Mouse (Mus musculus) olfactory bulb, adult 2 months (tissue): ENCODE data around the gene Exo5.

ENCODE experiments used
- CTCF ChIP-seq: fragments of 200-500 bp; IDR thresholded peaks from 2 replicates; pipeline ENCODE4 v1.5.1; 2012; ENCODE audit warnings: low read depth, mild to moderate bottlenecking, low read length, moderate library complexity; ENCODE audit not compliant: insufficient read depth
- POLR2A ChIP-seq: fragments of 200-500 bp; IDR thresholded peaks from 2 replicates; pipeline ENCODE4 v1.6.1; 2012; ENCODE audit warnings: mild to moderate bottlenecking, low read depth, low read length, moderate library complexity; ENCODE audit not compliant: insufficient read depth

- TF ChIP-seq POLR2A (no peak), CTCF (no peak)
Measured at GRCm38 (mm10) chr4:120925386-120925785, 569 bp upstream of the Exo5 start.
